Mouse (Mus musculus): ENCODE data around the gene Gse1. TPM values are rescaled to one million over a fixed set of nuclear protein-coding genes. Genes with fewer than 3 reads are reported as not detected.

Gene Gse1
- total RNA-seq, 4 experiments from 2014 or later: 114 to 136 (median 127) TPM

DNA sequence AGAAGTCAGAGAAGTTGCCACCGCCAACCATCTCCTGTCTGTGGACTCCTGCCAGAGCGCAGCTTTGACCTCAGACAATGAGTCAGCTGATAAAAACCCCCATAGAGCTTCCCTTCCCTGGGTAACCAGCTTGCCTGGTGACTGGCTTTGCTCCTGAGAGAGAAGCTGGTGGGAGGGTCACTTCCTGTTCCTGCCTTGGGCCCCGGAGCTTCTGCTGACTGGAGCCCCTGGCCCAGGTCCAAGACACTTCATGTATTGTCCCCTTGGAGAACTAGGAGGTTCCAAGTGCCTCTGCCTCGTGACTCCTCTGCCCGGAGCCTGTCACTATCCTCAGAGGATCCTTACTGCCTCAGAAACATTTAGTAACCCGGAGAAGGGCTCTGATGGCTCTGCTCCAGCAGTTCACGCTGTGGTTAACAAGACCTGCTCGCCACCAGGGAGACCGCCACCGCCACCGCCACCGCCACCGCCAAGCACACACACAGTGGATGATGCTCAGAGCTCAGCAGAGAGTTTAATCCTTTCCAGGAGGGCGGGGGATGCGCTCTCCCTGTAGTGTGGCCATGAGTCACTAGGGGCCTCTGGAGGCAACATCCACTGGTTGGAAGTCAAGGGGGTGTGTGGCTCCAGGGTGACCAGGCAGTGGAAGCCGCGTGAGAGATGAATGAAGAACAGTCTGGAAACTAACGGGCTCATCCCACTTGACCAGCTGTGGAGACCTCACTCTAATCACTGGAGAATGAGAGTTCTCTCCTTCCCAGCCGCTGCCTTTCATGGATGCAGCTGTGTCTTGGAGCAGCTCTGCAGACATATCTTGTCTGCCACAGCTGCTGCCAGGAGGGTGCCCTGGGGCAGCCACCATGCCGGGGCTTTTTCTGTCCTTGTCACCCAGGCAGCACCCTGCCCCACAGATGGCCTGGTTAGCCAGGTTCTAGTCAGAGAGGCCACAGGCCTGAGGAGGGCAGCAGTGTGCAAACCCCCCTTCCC lies 335.9 kb downstream of the Gse1 start:
- peak in 1 of 2 experiments; percentile 71 for DNase-seq (ENCODE audit: low spot score in 2 of 2)

DNA sequence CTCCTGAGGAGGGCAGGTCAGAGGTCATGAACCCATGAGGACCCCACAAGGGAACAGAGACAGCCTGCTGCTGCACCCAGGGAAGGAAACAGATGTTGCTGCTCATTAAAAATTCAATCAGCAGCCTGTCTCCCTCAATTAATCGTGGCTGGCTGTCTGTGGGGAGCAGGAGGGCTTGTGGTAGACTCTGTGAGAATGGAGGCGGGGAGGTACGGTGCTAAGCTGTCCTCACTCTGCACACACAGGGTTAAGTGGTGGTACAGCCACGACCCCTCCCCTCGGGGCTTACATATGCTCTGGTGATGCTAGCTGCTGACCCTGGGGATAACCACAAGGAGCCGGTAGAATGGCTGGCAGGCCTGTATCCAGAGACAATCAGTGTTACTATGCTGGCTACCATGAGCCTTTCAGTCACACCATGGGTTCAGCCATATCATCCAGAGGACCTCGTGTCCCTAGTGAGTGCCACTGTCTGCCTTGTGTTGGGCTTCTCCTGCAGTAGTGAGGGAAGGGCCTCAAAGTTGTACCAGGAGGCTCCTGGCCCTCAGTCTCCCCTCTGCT lies 337.0 kb downstream of the Gse1 start:
- DNase-seq (ENCODE audit: low spot score in 2 of 2): no peak

DNA sequence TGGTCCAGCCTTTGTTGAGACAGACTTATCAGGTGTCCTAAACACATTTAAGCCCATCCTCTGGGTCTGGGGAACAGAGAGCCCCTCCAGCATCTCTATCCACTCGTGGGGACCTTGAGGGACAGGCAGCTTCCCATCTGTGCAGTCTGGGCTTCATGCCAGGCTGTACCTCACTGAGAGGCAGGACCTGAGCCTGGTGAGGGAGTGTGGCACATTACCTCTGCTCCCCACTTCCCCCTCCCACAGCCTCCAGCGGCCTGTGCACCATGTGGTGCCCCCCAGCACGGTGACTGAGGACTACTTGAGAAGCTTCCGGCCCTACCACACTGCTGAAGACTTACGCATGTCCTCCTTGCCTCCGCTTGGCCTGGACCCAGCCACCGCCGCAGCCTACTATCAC lies 338.4 kb downstream of the Gse1 start:
- DNase-seq (ENCODE audit: low spot score in 2 of 2): no peak

DNA sequence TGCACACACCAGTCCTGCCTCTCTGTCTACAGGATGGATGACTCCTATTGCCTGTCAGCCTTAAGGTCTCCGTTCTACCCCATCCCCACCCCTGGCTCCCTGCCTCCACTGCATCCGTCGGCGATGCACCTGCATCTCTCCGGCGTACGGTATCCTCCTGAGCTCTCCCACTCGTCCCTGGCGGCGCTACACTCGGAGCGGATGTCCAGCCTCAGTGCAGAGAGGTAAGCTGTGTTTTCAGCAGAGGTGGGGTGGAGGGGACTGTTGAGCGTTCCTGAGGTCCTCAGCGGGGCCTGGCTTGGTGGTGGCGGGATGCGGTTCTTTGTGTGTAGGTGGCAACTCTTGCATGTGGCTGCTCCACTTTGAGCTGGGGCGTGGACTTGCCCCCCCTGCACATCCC lies 339.5 kb downstream of the Gse1 start:
- no peak for DNase-seq (ENCODE audit: low spot score in 2 of 2)

DNA sequence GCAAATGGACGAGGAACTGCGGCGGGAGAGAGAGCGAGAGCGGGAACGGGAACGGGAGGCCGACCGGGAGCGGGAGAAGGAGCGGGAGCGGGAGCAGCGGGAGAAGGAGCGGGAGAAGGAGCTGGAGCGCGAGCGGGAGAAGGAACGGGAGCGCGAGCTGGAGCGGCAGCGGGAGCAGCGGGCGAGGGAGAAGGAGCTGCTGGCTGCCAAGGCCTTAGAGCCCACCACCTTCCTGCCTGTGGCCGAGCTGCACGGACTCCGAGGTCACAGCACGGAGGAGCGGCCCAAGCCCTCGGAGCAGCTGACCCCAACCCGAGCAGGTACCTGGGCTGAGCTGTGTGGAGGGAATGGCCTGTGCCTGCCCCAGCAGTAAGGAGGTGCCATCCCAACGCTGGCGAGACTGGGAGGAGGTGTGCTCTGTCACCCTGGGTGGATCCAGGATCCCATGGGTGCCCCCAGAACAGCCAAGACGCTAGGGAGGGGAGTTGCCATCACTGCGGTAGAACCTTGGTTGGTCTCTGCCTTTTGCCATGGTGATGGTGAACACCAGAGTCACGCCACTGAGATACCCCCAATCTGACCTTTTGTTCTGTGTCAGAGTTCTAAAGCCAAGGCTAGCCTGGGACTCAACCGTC lies 340.0 kb downstream of the Gse1 start:
- DNase-seq (ENCODE audit: low spot score in 2 of 2): no peak

DNA sequence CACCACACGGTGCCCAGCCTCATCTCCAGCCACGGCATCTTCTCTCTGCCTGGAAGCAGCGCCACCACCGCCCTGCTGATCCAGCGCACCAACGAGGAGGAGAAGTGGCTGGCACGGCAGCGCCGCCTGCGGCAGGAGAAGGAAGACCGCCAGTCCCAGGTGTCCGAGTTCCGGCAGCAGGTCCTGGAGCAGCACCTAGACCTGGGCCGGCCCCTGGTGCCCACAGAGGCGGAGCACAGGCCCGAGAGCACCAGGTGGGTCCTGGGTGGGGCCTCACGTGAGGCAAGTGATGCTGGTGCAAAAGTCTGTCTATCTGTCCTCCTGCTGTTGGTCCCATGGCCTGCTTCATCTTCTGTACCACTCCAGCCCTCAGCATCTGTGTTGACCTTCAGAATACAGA lies 340.9 kb downstream of the Gse1 start:
- no peak for DNase-seq (ENCODE audit: low spot score in 2 of 2)

DNA sequence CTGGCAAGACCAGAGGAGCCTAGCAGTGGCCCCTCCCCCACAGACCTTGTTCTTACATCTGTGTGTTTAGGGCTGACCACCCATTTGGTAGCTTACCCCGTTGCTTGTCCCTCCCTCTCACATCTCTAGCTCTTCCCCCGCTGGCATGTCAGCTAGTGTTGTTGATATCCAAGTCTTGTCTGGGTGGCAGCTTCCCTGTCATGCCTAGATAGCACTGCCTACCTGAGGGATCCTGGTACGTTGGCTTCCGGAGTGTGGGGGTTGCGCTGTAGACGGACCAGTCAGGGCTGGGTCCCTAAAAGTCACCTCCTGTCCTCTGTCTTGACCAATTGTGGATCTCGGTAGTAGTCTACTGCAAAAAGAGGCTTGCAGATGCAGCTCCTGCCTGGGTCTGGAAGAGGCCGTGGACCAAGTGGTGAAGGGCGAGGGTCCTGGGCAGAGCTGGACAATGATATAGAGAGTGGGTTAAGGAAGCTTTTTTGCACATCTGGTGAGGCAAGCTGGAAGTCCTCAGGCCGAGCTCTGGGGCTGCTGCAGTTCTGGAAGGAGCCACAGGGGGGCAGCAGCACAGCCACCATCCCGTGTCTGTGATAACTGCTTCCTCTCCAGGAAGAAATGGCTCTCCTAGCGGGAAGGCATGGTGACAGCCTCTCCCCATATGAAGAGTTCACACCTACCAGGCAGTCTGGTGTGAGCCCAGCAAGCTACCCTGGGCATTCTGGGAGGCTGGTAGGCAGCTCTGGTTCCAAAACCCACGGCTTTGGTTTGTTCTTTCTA lies 341.9 kb downstream of the Gse1 start:
- DNase-seq (ENCODE audit: low spot score in 2 of 2): peak in 1 of 2 experiments; percentile 83

DNA sequence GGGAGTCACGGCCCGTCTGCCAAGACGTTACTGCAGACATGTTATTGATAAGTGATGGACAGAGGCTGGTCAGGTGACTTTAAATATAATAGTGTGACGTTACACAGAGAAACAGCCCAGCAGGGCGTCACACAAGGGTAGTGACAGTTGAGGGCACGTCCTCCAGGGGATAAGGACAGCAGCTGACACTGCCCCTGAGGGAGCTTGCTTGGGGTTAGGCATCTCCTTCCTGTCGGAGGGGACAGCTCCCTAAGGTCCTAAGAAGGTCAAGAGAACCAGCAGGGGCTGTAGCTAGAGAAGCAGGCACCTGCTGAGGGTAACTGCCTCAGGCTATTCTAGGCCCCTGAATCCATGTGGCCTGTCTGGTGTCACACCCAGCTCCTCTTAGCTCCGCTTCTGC lies 343.3 kb downstream of the Gse1 start:
- no peak for DNase-seq (ENCODE audit: low spot score in 2 of 2)

DNA sequence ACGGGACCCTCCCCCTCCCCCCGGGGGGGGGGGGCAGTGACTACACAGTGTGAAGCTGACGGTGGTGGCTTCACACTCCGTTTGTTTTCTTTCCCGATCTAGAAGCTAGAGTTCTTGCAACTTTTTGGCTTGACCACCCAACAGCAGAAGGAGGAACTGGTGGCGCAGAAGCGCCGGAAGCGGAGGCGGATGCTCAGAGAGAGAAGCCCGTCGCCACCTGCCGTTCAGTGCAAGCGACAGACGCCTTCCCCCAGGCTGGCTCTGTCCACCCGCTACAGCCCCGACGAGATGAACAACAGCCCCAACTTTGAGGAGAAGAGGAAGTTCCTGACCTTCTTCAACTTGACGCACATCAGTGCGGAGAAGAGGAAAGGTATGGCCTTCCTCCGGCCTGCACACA lies 344.3 kb downstream of the Gse1 start:
- peak; percentile 78 to 83 for DNase-seq (ENCODE audit: low spot score in 2 of 2)

DNA sequence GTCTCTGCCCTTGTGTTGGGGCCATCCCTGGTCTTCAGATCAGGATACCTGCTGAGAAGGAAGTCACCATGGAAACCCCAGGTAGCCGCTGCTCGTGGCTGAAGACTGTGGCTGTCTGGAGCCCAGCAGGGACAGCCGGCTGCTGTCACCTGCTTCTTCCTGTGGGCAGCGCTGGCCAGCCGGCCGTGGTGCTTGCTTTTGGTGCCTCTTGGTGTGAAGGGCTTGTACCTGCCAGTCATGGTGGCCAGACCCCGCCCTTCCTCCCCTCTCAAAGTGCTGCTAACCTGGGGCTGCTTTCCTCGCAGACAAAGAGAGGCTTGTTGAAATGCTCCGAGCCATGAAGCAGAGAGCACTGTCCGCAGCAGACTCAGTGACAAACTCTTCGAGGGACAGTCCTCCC lies 345.6 kb downstream of the Gse1 start:
- no peak for DNase-seq (ENCODE audit: low spot score in 2 of 2)

DNA sequence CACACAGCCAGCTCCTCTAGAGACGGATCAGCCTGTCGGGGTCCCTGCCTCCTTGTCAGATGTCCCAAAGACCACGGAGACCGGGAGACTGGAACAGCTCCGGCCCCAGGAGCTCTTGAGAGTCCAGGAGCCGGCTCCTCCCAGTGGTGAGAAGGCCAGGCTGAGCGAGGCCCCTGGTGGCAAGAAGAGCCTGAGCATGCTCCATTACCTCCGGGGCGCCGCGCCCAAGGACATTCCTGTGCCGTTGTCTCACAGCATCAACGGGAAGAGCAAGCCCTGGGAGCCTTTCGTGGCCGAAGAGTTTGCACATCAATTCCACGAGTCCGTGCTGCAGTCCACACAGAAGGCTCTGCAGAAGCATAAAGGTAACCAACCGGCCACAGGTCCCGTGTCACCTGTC lies 346.7 kb downstream of the Gse1 start:
- no peak for DNase-seq (ENCODE audit: low spot score in 2 of 2)

DNA sequence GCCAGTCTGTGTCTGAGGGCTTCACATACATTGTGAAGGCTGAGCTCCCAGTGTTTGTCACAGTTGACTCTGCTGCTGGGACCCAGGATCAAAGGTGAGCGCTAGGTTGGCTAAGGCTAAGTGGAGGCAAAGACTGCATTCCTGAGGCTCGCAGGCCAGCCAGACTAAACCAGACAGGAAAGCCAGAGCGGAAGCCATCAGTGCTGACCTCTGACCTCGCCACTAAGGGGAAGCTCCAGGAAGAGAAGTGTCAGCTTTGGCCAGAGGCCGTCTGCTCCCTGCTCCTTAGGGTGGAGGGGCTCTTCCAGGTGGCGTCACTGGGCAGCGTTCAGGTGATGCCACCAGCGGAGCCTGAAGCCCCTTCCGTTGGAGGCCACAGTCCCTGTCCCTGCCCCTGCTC lies 347.5 kb downstream of the Gse1 start:
- DNase-seq (ENCODE audit: low spot score in 2 of 2): no peak

DNA sequence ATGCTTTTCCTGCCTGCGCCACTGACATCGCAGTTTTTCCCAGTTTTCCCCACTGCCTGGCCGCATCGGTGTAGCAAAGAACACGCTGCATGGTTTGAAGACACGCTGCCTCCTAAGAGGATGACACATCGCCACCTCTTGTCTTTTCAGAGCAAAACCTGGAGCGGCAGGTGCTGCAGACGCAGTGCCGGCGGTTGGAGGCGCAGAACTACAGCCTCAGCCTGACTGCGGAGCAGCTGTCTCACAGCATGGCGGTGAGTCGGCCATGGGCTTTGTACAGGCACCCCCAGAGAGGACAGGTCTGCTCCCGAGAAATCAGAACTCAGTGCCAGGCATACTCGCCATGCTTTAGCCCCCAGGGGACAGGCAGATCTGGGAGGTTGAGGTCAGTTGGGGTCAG lies 349.6 kb downstream of the Gse1 start:
- no peak for DNase-seq (ENCODE audit: low spot score in 2 of 2)

DNA sequence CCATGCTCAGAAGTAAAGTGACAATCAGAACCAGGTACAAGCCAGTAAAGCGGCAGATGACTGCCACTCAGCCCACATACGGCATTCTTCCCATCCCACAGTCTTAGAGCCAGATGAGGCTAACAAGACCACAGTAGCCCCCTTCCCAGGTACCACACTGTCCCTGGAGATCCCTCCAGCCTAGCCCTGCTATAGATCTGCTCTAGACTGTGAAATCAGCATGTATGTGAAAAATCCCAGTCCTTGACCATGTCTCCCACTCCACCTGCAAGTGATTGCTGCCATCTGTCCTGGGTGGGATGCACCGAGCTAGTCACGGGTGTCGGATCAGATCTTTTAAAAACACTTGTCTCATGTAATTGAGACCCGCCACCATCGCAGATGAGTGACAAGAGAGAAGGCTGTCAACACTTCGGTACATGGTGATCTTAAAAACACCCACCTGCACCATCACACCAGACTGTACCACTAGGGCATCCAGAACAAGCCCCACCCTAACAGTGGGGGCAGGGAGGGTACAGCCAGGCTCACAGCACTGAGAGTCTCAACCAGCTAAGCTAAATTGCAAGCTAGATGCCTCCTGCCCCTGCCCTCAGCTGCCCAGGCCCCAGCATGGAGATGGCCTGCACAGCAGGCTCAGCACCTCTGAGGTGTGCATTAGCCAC lies 352.2 kb downstream of the Gse1 start:
- no peak for DNase-seq (ENCODE audit: low spot score in 2 of 2)

DNA sequence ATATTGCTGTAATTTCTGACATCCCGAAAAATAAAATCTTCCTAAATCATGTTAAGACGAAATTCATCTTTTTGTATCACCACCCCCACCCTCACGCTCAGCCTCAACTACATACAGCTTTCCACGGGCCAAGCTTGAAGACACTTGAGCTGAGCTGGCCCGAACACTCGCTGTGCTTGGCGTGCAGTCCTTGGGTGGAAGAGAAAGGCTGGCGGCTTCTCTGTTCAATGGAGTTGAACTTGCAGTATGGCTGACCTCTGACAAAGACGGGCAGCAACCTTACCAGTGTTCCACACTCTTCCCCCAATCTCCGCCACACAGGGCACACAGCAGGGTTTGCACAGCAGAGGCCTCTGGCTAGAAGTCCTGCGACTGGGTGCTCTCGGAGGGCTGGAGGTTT lies 353.1 kb downstream of the Gse1 start:
- DNase-seq (ENCODE audit: low spot score in 2 of 2): no peak

DNA sequence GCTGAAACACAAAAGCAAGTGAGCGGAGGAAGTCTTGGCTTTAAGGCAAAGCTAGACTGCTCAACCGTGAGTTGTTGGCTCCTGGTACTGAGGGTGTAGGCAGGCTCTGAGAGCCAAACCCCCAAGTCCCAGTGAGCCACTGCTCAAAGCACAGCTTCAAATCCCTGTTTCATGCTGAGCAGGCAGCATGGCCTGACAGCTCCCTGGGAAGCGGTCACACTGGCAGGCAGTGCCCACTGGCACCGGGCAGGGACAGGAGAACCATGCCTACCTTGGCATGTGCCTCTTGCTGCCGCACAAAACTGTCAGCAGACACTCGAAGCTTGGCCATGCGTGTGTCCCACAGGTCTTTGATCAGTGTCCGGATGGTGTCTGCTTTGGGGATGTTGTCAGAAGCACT lies 353.6 kb downstream of the Gse1 start:
- no peak for DNase-seq (ENCODE audit: low spot score in 2 of 2)

DNA sequence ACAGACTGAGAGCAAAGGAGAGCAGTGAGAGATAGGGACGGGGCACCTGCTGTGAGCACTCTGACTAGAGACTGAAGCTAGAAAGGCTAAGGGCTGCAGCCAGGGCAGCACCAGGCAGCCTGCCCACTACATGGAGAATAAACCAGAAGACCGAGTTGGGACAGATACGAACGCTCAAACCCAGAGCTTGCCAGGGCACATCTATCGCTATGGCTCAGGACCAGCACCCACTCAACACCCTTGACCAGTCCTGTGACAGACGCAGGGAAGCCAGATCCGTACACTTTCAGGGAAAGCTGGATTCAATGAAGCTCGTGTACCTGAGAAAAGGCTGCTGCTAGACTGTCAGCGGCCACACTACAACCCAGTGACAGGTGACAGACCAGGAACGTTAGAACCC lies 357.3 kb downstream of the Gse1 start:
- no peak for DNase-seq (ENCODE audit: low spot score in 2 of 2)

DNA sequence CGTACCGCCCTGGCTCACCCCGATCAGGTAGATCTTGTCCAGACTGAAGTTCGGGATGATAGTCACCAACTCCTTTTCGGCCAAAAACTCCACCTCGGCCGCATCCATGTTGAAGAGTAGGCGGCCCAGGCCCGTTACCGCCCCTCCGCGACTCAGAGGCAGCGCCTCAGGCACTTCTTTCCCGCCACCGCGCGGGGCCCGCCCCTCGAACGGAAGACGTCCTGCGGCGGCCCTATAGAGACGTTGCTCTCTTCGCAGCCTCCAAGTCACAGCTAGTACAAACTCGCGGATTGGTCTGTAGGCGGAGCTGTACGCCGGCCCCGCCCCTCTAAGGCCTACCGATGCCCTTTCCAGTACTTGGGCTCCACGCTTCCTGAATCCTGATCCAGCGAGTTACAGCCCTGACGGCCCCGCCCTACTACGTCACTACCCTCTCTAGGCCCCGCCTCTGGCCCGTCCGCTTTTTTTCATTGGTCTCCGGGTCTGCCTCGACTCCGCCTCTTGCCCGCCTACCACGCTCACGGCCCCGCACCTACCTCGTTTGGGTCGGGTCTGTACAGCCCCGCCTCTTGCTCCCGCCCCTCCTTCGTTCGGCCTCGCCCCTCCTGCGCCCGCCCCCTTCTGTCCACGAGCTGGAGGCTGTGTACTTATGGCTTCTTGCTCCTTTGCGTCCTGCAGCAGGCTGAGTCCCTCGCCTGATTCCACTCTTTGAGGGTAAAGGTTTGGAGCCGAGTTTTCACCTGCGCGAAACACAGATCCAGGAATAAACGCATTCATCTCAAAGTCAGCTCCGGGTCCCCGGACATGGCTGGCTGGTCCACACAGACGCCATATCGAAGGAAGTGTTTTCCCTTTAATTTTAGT lies 360.9 kb downstream of the Gse1 start, which contains the start of gene Gins2:
Gene Gins2 (minus strand): TSS at position 397 of the 864 bp plus-strand sequence.
- peak; percentile 99 to 100 for DNase-seq (ENCODE audit: low spot score in 2 of 2)

DNA sequence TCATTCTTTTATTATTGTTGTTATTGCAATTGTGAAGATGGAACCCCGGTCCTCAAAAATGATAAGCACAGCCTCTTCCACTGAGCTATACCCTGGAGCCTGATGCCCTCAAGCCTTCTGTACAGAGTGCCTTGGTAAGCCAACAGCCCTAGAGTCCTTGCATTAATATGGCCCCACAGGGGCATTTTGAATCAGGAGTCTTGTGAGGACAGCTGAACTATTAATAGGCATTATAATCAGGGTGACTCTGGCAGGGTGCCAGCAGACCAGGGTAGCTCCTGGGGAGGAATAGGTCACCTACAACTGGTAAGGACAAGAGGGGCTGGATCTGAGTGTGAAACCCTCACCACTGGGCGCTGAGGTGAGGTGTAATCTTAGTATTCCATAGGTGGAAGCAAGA lies 361.7 kb downstream of the Gse1 start:
- no peak for DNase-seq (ENCODE audit: low spot score in 2 of 2)
